Comparison of ENCODE assay signal across 9 mouse cellular contexts in the genomic region with DNA sequence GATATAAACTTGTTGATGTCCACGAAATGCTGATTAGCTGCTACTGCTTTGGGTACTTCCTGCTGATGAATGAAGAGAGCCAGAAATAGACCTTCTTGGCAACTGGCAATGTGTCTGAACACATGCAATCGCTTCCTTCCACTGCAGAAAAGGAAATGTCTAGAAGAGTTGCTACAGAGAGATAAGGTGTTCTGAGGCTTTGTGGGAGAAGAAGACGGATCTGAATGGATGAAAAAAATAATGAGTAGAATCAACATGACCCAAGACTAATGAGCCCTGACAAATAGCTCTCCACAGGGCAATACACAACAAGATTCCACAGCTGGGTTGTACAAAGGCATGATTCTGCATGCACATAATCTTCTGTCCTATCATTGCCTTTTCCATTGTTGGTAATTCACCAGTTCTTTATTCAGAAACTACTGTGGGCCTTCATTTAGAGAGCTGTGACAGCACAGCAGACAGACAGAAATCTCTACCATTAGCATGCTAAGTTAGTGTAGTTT.
DNase-seq lines count a peak whose midpoint lies in the region; ATAC-seq and TF ChIP-seq lines count a peak whose summit lies in the region.
"Had no signal": no experiment of that assay in that cellular context is flagged by ENCODE, and none has a peak within 500 bp of the region (broad histone marks: within the 10 kb centered on the region; RNA-seq: fewer than 3 reads in every experiment).

No protein-coding gene starts in this region.

- no peak overlapping the region for H3K9ac ChIP-seq in liver, embryonic 14.5 days (replicated peaks)
- no peak overlapping the region for H3K9ac ChIP-seq in forebrain, embryonic 11.5 days (ENCODE audit: low read length)
- H3K9ac ChIP-seq: embryonic facial prominence, embryonic 13.5 days had no signal

- 0 out of 2 replicates have a peak, but pooled peaks have one; percentile 16 for TF ChIP-seq EP300 in liver, embryonic 14.5 days (IDR thresholded peaks at IDR 0.05; ENCODE audit: low read depth)

- no peak for TF ChIP-seq POLR2A in lung, adult 2 months (IDR thresholded peaks at IDR 0.05; ENCODE audit: borderline replicate concordance, extremely low read depth, low read depth, low read length)

- no peaks in the 10 kb centered on the region for H3K27me3 ChIP-seq in liver, embryonic 14.5 days (ENCODE audit: control insufficient read depth, insufficient read depth, low read length)
- no peaks in the 10 kb centered on the region for H3K27me3 ChIP-seq in forebrain, embryonic 11.5 days (ENCODE audit: control insufficient read depth, insufficient read depth, low read length)
- H3K27me3 ChIP-seq: embryonic facial prominence, embryonic 13.5 days had no signal

- 21% methylated on average over 3 of the region's 3 CpGs for WGBS in lung, adult 2 months
- WGBS in liver, embryonic 14.5 days (ENCODE audit: insufficient replicate concordance) = 4% methylated on average over 3 of the region's 3 CpGs
- 71% methylated on average over 3 of the region's 3 CpGs for WGBS in forebrain, embryonic 11.5 days

- peak; percentile 26 to 66 for DNase-seq in lung, adult 18-20 months
- no peak for DNase-seq in lung, adult 2 months
- peak; percentile 88 for DNase-seq in heart, adult 8-10 months (ENCODE audit: low spot score)
- DNase-seq in liver, embryonic 14.5 days (ENCODE audit: low read depth in 3 of 3, low spot score in 3 of 3) = peak in 2 of 3 experiments; percentile 11 to 17
- peak; percentile 27 for DNase-seq in retina, postnatal 1 day
- DNase-seq in spleen, adult 12 weeks (ENCODE audit: low spot score) = no peak
- no peak for DNase-seq in layer of hippocampus, postnatal 14 days (ENCODE audit: low spot score in 2 of 2)
- DNase-seq in forebrain, embryonic 11.5 days (ENCODE audit: low spot score) = no peak

- no peak overlapping the region for H3K27ac ChIP-seq in liver, embryonic 14.5 days
- H3K27ac ChIP-seq in forebrain, embryonic 11.5 days (ENCODE audit: low read depth, low read length) = no peak overlapping the region
- H3K27ac ChIP-seq: embryonic facial prominence, embryonic 13.5 days had no signal

- H3K36me3 ChIP-seq in liver, embryonic 14.5 days (replicated peaks; ENCODE audit: control insufficient read depth, insufficient read depth, low read depth) = no peaks in the 10 kb centered on the region
- no peaks in the 10 kb centered on the region for H3K36me3 ChIP-seq in forebrain, embryonic 11.5 days (ENCODE audit: control insufficient read depth, insufficient read depth, low read length)
- H3K36me3 ChIP-seq: embryonic facial prominence, embryonic 13.5 days had no signal

- no peak overlapping the region for H3K4me3 ChIP-seq in lung, adult 2 months (replicated peaks; ENCODE audit: extremely low read depth, low read depth, low read length)
- no peak overlapping the region for H3K4me3 ChIP-seq in liver, embryonic 14.5 days (ENCODE audit: insufficient read depth in 1 of 2, low read depth in 2 of 2, low read length in 2 of 2)
- no peak overlapping the region for H3K4me3 ChIP-seq in forebrain, embryonic 11.5 days (ENCODE audit: low read depth, low read length)
- H3K4me3 ChIP-seq: embryonic facial prominence, embryonic 13.5 days had no signal

- no peak for TF ChIP-seq CTCF in lung, adult 2 months (IDR thresholded peaks at IDR 0.05; ENCODE audit: insufficient read depth, low read length)
- no peak for TF ChIP-seq CTCF in liver, embryonic 14.5 days (IDR thresholded peaks at IDR 0.05; ENCODE audit: low read depth)

- peaks cover 10% of the 10 kb centered on the region for H3K4me1 ChIP-seq in lung, adult 2 months (ENCODE audit: control insufficient read depth, insufficient read depth, low read length)
- 0 out of 4 replicates have a peak, but pooled peaks cover 0 to 3% of the 10 kb centered on the region in 2 experiments for H3K4me1 ChIP-seq in liver, embryonic 14.5 days (replicated peaks; ENCODE audit: control insufficient read depth in 2 of 2, insufficient read depth in 2 of 2, low read length in 1 of 2)
- H3K4me1 ChIP-seq in forebrain, embryonic 11.5 days (replicated peaks; ENCODE audit: control insufficient read depth, insufficient read depth, low read length) = no peaks in the 10 kb centered on the region
- H3K4me1 ChIP-seq: embryonic facial prominence, embryonic 13.5 days had no signal

- H3K9me3 ChIP-seq in liver, embryonic 14.5 days (ENCODE audit: control insufficient read depth, low read length) = no peaks in the 10 kb centered on the region
- H3K9me3 ChIP-seq in forebrain, embryonic 11.5 days (ENCODE audit: control insufficient read depth, low read length) = no peaks in the 10 kb centered on the region
- H3K9me3 ChIP-seq: embryonic facial prominence, embryonic 13.5 days had no signal

- no peak overlapping the region for H3K4me2 ChIP-seq in liver, embryonic 14.5 days (ENCODE audit: low read depth)
- H3K4me2 ChIP-seq in forebrain, embryonic 11.5 days (ENCODE audit: low read depth, low read length, severe bottlenecking) = no peak overlapping the region
- H3K4me2 ChIP-seq: embryonic facial prominence, embryonic 13.5 days had no signal

- ATAC-seq in liver, embryonic 14.5 days (ENCODE audit: insufficient read depth) = peak; percentile 70; the same call in 1 of the 2 replicates
- ATAC-seq in forebrain, embryonic 11.5 days (replicated peaks; ENCODE audit: low FRiP score) = no peak

Comparison
In these comparisons a context has a peak if more than half of its experiments do, and no peak if none do; other contexts are left out.
1. DNase-seq: peak in lung, adult 18-20 months (2 of 2), heart, adult 8-10 months (single experiment), liver, embryonic 14.5 days (2 of 3) and retina, postnatal 1 day (single experiment); none in lung, adult 2 months (single experiment), spleen, adult 12 weeks (single experiment), layer of hippocampus, postnatal 14 days (0 of 2) and forebrain, embryonic 11.5 days (single experiment).